Mouse (Mus musculus): ENCODE results near the gene AC134908.4. TPM values are rescaled to one million over a fixed set of nuclear protein-coding genes. Genes with fewer than 3 reads are reported as not detected.

AC134908.4 gene
- polyA plus RNA-seq, 1 experiment from 2014 or later, result 0.98 TPM

- 25% methylated on average over 22 of the region's 23 CpGs for WGBS
- Histone ChIP-seq H3K4me3 (peak overlapping the region; percentile 41), H3K9ac (peak overlapping the region; percentile 80), H3K9me3 (replicated peaks) (no peaks in the 10 kb centered on the region), H3K27me3 (no peaks in the 10 kb centered on the region), H3K4me1 (peaks cover 62% of the 10 kb centered on the region), H3K36me3 (peaks cover 42% of the 10 kb centered on the region), H3K27ac (peak overlapping the region; percentile 86), H3K4me2 (replicated peaks) (peak overlapping the region; percentile 82)
- ATAC-seq (ENCODE audit: low FRiP score), result no peak
Measured at GRCm38 (mm10) chr17:25836397-25837075, 41.1 kb upstream of the AC134908.4 start.

GRCm38 (mm10) chr17:25835816-25836215 is 40.4 kb upstream of the AC134908.4 start:
- whole genome bisulfite sequencing, result 95% methylated on average over 16 of the region's 16 CpGs

GRCm38 (mm10) chr17:25835301-25835700 is 39.8 kb upstream of the AC134908.4 start:
- Histone ChIP-seq H3K27ac (no peak overlapping the region), H3K4me1 (peaks cover 74% of the 10 kb centered on the region), H3K9ac (peak overlapping the region; percentile 84), H3K27me3 (no peaks in the 10 kb centered on the region), H3K4me3 (0 out of 2 replicates have a peak overlapping the region, but pooled peaks have one; percentile 73), H3K36me3 (peaks cover 42% of the 10 kb centered on the region), H3K9me3 (replicated peaks) (no peaks in the 10 kb centered on the region), H3K4me2 (replicated peaks) (peak overlapping the region; percentile 89; the same call in 1 of the 2 replicates)
- no peak for ATAC-seq (ENCODE audit: low FRiP score)
- 93% methylated on average over 7 of the region's 7 CpGs for WGBS

More at GRCm38 (mm10) chr17:25835816-25836215, 40.4 kb upstream of the AC134908.4 start:
- peak overlapping the region; percentile 86; the same call in 1 of the 2 replicates for H3K27ac ChIP-seq
- H3K4me1 ChIP-seq, result peaks cover 69% of the 10 kb centered on the region
- H3K4me2 ChIP-seq (replicated peaks), result peak overlapping the region; percentile 89; the same call in 1 of the 2 replicates
- peak overlapping the region; percentile 80; the same call in 1 of the 2 replicates for H3K9ac ChIP-seq
- peaks cover 42% of the 10 kb centered on the region for H3K36me3 ChIP-seq
- no peak for ATAC-seq (ENCODE audit: low FRiP score)
- H3K4me3 ChIP-seq, result no peak overlapping the region
- H3K27me3 ChIP-seq, result no peaks in the 10 kb centered on the region
- H3K9me3 ChIP-seq (replicated peaks), result no peaks in the 10 kb centered on the region

- Histone ChIP-seq H3K27ac (peak overlapping the region; percentile 96; the same call in 1 of the 2 replicates), H3K4me3 (peak overlapping the region; percentile 73), H3K4me2 (replicated peaks) (peak overlapping the region; percentile 89), H3K9ac (peak overlapping the region; percentile 84), H3K4me1 (peaks cover 80% of the 10 kb centered on the region), H3K27me3 (no peaks in the 10 kb centered on the region), H3K9me3 (replicated peaks) (no peaks in the 10 kb centered on the region), H3K36me3 (peaks cover 42% of the 10 kb centered on the region)
- 90% methylated on average over 12 of the region's 12 CpGs for WGBS
- ATAC-seq (ENCODE audit: low FRiP score), result no peak
Measured at GRCm38 (mm10) chr17:25834595-25835222, 39.2 kb upstream of the AC134908.4 start.

GRCm38 (mm10) chr17:25833961-25834594 is 38.6 kb upstream of the AC134908.4 start:
- peaks cover 39% of the 10 kb centered on the region for H3K36me3 ChIP-seq

GRCm38 (mm10) chr17:25833291-25833663 is 37.8 kb upstream of the AC134908.4 start, which contains the start of gene Stub1:
Gene Stub1, minus strand, starts transcription at chr17:25833404.
- Histone ChIP-seq H3K27me3 (no peaks in the 10 kb centered on the region), H3K4me3 (peak within 1 kb of the TSS; percentile 73), H3K4me2 (replicated peaks) (peak within 1 kb of the TSS; percentile 89), H3K36me3 (peaks cover 35% of the 10 kb centered on the region), H3K4me1 (peaks cover 82% of the 10 kb centered on the region), H3K9me3 (replicated peaks) (no peaks in the 10 kb centered on the region), H3K27ac (peak within 1 kb of the TSS; percentile 96), H3K9ac (peak within 1 kb of the TSS; percentile 84)
- ATAC-seq (ENCODE audit: low FRiP score), result peak; percentile 59
- under 1% methylated on average over 24 of the region's 24 CpGs for WGBS

More at GRCm38 (mm10) chr17:25833961-25834594, 38.6 kb upstream of the AC134908.4 start:
- H3K9ac ChIP-seq, result peak overlapping the region; percentile 84
- H3K4me1 ChIP-seq, result peaks cover 85% of the 10 kb centered on the region
- no peaks in the 10 kb centered on the region for H3K27me3 ChIP-seq
- H3K27ac ChIP-seq, result peak overlapping the region; percentile 96
- H3K4me2 ChIP-seq (replicated peaks), result peak overlapping the region; percentile 89
- no peaks in the 10 kb centered on the region for H3K9me3 ChIP-seq (replicated peaks)
- no peak for ATAC-seq (ENCODE audit: low FRiP score)
- WGBS, result 51% methylated on average over 6 of the region's 6 CpGs
- H3K4me3 ChIP-seq, result peak overlapping the region; percentile 73

GRCm38 (mm10) chr17:25832436-25833290 is 37.2 kb upstream of the AC134908.4 start:
- under 1% methylated on average over 67 of the region's 77 CpGs for WGBS
- Histone ChIP-seq H3K4me3 (peak overlapping the region; percentile 73), H3K27ac (peak overlapping the region; percentile 96), H3K9me3 (replicated peaks) (no peaks in the 10 kb centered on the region), H3K27me3 (no peaks in the 10 kb centered on the region), H3K4me2 (replicated peaks) (peak overlapping the region; percentile 89), H3K9ac (peak overlapping the region; percentile 84), H3K36me3 (peaks cover 36% of the 10 kb centered on the region), H3K4me1 (peaks cover 81% of the 10 kb centered on the region)
- peak; percentile 90 for ATAC-seq (ENCODE audit: low FRiP score)

GRCm38 (mm10) chr17:25831451-25832281 is 36.2 kb upstream of the AC134908.4 start:
- Histone ChIP-seq H3K9ac (peak overlapping the region; percentile 84), H3K27ac (peak overlapping the region; percentile 96), H3K9me3 (replicated peaks) (no peaks in the 10 kb centered on the region), H3K4me1 (peaks cover 79% of the 10 kb centered on the region), H3K36me3 (peaks cover 46% of the 10 kb centered on the region), H3K27me3 (no peaks in the 10 kb centered on the region), H3K4me2 (replicated peaks) (peak overlapping the region; percentile 89), H3K4me3 (peak overlapping the region; percentile 73)
- WGBS, result 64% methylated on average over 21 of the region's 21 CpGs
- no peak for ATAC-seq (ENCODE audit: low FRiP score)

GRCm38 (mm10) chr17:25830806-25831431 is 35.5 kb upstream of the AC134908.4 start:
- Histone ChIP-seq H3K27me3 (no peaks in the 10 kb centered on the region), H3K4me3 (peak overlapping the region; percentile 73; the same call in 1 of the 2 replicates), H3K9me3 (replicated peaks) (no peaks in the 10 kb centered on the region), H3K4me2 (replicated peaks) (peak overlapping the region; percentile 89; the same call in 1 of the 2 replicates), H3K9ac (0 out of 2 replicates have a peak overlapping the region, but pooled peaks have one; percentile 84), H3K36me3 (peaks cover 54% of the 10 kb centered on the region), H3K27ac (no peak overlapping the region), H3K4me1 (peaks cover 78% of the 10 kb centered on the region)
- ATAC-seq (ENCODE audit: low FRiP score), result no peak
- 88% methylated on average over 14 of the region's 14 CpGs for WGBS

GRCm38 (mm10) chr17:25830200-25830753 is 34.8 kb upstream of the AC134908.4 start:
- Histone ChIP-seq H3K4me1 (peaks cover 79% of the 10 kb centered on the region), H3K9me3 (replicated peaks) (no peaks in the 10 kb centered on the region), H3K36me3 (peaks cover 56% of the 10 kb centered on the region), H3K27me3 (no peaks in the 10 kb centered on the region), H3K4me2 (replicated peaks) (peak overlapping the region; percentile 92), H3K27ac (no peak overlapping the region), H3K4me3 (peak overlapping the region; percentile 2), H3K9ac (no peak overlapping the region)
- ATAC-seq (ENCODE audit: low FRiP score), result no peak
- 85% methylated on average over 4 of the region's 4 CpGs for WGBS
